Mouse (Mus musculus): ENCODE data around the gene D330020A13Rik. TPM values are rescaled to one million over a fixed set of nuclear protein-coding genes. Genes with fewer than 3 reads are reported as not detected.

The D330020A13Rik gene
- polyA plus RNA-seq (2015; fragmentation: Nextera tagmentation; extraction: Ambion mirVana), result not detected in 2 replicates

DNA sequence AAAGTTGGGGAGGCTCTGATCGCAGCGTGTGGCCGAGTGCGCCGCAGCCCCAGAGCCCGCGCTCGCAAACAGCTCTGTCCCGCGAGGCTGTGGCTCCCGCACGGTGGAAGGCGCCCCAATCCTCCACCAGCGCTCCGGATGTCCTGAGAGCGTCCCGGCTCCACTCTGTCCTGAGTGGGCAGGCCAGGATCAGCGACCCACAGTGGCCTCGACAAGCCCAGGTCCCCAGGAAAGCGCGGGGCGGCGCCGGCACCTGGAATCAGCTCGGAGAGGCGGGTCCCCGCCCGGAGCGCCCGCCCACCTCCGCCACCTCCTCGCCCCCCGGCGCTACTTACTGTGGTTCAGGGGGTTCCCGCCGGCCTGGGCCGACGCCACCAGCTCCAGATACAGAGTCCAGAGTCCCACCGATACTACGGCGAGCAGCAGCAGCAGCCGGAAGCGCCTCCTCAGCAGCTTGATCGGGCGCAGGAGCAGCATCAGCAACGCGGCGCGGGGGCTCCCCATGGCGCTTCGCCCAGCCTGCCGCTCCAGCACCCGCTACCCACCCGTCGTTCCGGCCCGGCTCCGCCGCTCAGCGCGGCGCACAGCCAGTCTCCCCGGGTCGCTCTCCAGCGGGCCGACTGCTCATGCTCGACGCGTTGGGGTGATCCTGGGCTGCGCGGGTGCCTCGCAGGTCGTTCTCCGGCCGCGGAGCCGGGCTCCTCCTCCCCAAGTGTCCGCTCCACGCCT lies at the start of gene D330020A13Rik, which contains the start of gene B4galnt3:
Gene D330020A13Rik (plus strand): TSS at position 309 of the 729 bp plus-strand sequence.
Gene B4galnt3 (minus strand): TSS at position 504 of the 729 bp plus-strand sequence.
- peak; percentile 77 for ATAC-seq (ENCODE audit: insufficient read depth, low FRiP score)
- Histone ChIP-seq H3K36me3 (ENCODE audit: control insufficient read depth, insufficient read depth, low read length) (no peaks in the 10 kb centered on the region), H3K9ac (ENCODE audit: low read length) (peak within 1 kb of the TSS; percentile 73), H3K4me3 (replicated peaks; ENCODE audit: low read length) (peak within 1 kb of the TSS; percentile 63), H3K27ac (ENCODE audit: low read length) (peak within 1 kb of the TSS; percentile 11; the same call in 1 of the 2 replicates), H3K4me1 (ENCODE audit: control insufficient read depth, insufficient read depth, low read length) (no peaks in the 10 kb centered on the region), H3K9me3 (replicated peaks; ENCODE audit: control insufficient read depth, low read length) (no peaks in the 10 kb centered on the region), H3K4me2 (ENCODE audit: low read depth, low read length) (peak within 1 kb of the TSS; percentile 96), H3K27me3 (ENCODE audit: control insufficient read depth, insufficient read depth, low read length) (peaks cover 5% of the 10 kb centered on the region; the same call in 1 of the 2 replicates)
- WGBS, result under 1% methylated on average over 78 of the region's 79 CpGs

GRCm38 (mm10) chr6:120246676-120247075 lies 47.5 kb upstream of the D330020A13Rik start:
- H3K9me3 ChIP-seq (replicated peaks; ENCODE audit: control insufficient read depth, low read length), result no peaks in the 10 kb centered on the region
- 0 out of 2 replicates have a peak, but pooled peaks cover 5% of the 10 kb centered on the region for H3K4me1 ChIP-seq (ENCODE audit: control insufficient read depth, insufficient read depth, low read length)
- ATAC-seq (ENCODE audit: insufficient read depth, low FRiP score), result no peak
- no peak overlapping the region for H3K9ac ChIP-seq (ENCODE audit: low read length)
- WGBS, result 76% methylated on average over 5 of the region's 5 CpGs
- H3K27me3 ChIP-seq (ENCODE audit: control insufficient read depth, insufficient read depth, low read length), result no peaks in the 10 kb centered on the region
- H3K36me3 ChIP-seq (ENCODE audit: control insufficient read depth, insufficient read depth, low read length), result no peaks in the 10 kb centered on the region
- H3K27ac ChIP-seq (ENCODE audit: low read length), result no peak overlapping the region
- no peak overlapping the region for H3K4me3 ChIP-seq (replicated peaks; ENCODE audit: low read length)
- no peak overlapping the region for H3K4me2 ChIP-seq (ENCODE audit: low read depth, low read length)

GRCm38 (mm10) chr6:120249831-120250230 lies 44.3 kb upstream of the D330020A13Rik start:
- Histone ChIP-seq H3K9ac (ENCODE audit: low read length) (no peak overlapping the region), H3K27ac (ENCODE audit: low read length) (no peak overlapping the region), H3K9me3 (replicated peaks; ENCODE audit: control insufficient read depth, low read length) (no peaks in the 10 kb centered on the region), H3K4me3 (replicated peaks; ENCODE audit: low read length) (no peak overlapping the region), H3K4me1 (ENCODE audit: control insufficient read depth, insufficient read depth, low read length) (peaks cover under 1% of the 10 kb centered on the region; the same call in 1 of the 2 replicates), H3K4me2 (ENCODE audit: low read depth, low read length) (no peak overlapping the region), H3K27me3 (ENCODE audit: control insufficient read depth, insufficient read depth, low read length) (no peaks in the 10 kb centered on the region), H3K36me3 (ENCODE audit: control insufficient read depth, insufficient read depth, low read length) (no peaks in the 10 kb centered on the region)
- 69% methylated on average over 5 of the region's 5 CpGs for WGBS
- ATAC-seq (ENCODE audit: insufficient read depth, low FRiP score), result no peak

DNA sequence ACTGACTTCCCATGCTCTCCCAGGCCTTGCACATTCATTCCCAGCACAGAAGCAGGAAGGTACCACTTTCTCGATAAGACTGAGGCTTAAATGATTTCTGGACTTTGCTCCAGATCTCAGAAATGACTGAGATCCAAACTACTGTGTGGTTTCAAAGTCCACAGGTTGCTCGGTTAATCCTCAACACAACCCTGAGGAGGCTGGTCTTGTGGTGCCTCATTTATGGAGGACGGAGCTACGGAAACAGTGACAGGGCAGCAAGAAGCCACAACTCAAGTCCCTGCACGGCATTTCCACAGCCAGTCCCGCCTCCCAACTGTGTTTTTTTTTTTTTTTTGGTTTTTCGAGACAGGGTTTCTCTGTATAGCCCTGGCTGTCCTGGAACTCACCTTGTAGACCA lies 43.2 kb upstream of the D330020A13Rik start:
- Histone ChIP-seq H3K4me1 (ENCODE audit: control insufficient read depth, insufficient read depth, low read length) (peaks cover 5% of the 10 kb centered on the region; the same call in 1 of the 2 replicates), H3K27ac (ENCODE audit: low read length) (no peak overlapping the region), H3K4me2 (ENCODE audit: low read depth, low read length) (no peak overlapping the region), H3K27me3 (ENCODE audit: control insufficient read depth, insufficient read depth, low read length) (no peaks in the 10 kb centered on the region), H3K9me3 (replicated peaks; ENCODE audit: control insufficient read depth, low read length) (no peaks in the 10 kb centered on the region), H3K4me3 (replicated peaks; ENCODE audit: low read length) (no peak overlapping the region), H3K9ac (ENCODE audit: low read length) (no peak overlapping the region), H3K36me3 (ENCODE audit: control insufficient read depth, insufficient read depth, low read length) (no peaks in the 10 kb centered on the region)
- peak; percentile 65 for ATAC-seq (ENCODE audit: insufficient read depth, low FRiP score)
- 72% methylated on average over 7 of the region's 7 CpGs for WGBS

GRCm38 (mm10) chr6:120252741-120253140 lies 41.4 kb upstream of the D330020A13Rik start:
- Histone ChIP-seq H3K4me1 (ENCODE audit: control insufficient read depth, insufficient read depth, low read length) (peaks cover 5% of the 10 kb centered on the region; the same call in 1 of the 2 replicates), H3K27ac (ENCODE audit: low read length) (no peak overlapping the region), H3K4me2 (ENCODE audit: low read depth, low read length) (no peak overlapping the region), H3K9ac (ENCODE audit: low read length) (no peak overlapping the region), H3K9me3 (replicated peaks; ENCODE audit: control insufficient read depth, low read length) (no peaks in the 10 kb centered on the region), H3K4me3 (replicated peaks; ENCODE audit: low read length) (no peak overlapping the region), H3K36me3 (ENCODE audit: control insufficient read depth, insufficient read depth, low read length) (no peaks in the 10 kb centered on the region), H3K27me3 (ENCODE audit: control insufficient read depth, insufficient read depth, low read length) (no peaks in the 10 kb centered on the region)
- WGBS, result 88% methylated on average over 2 of the region's 2 CpGs
- no peak for ATAC-seq (ENCODE audit: insufficient read depth, low FRiP score)

GRCm38 (mm10) chr6:120254640-120255039 lies 39.5 kb upstream of the D330020A13Rik start:
- Histone ChIP-seq H3K9ac (ENCODE audit: low read length) (no peak overlapping the region), H3K4me3 (replicated peaks; ENCODE audit: low read length) (no peak overlapping the region), H3K27me3 (ENCODE audit: control insufficient read depth, insufficient read depth, low read length) (no peaks in the 10 kb centered on the region), H3K27ac (ENCODE audit: low read length) (peak overlapping the region; percentile 29; the same call in 1 of the 2 replicates), H3K36me3 (ENCODE audit: control insufficient read depth, insufficient read depth, low read length) (no peaks in the 10 kb centered on the region), H3K4me2 (ENCODE audit: low read depth, low read length) (no peak overlapping the region), H3K4me1 (ENCODE audit: control insufficient read depth, insufficient read depth, low read length) (peaks cover 5% of the 10 kb centered on the region; the same call in 1 of the 2 replicates), H3K9me3 (replicated peaks; ENCODE audit: control insufficient read depth, low read length) (no peaks in the 10 kb centered on the region)
- WGBS, result 32% methylated on average over 4 of the region's 4 CpGs
- ATAC-seq (ENCODE audit: insufficient read depth, low FRiP score), result peak; percentile 41; the same call in 1 of the 2 replicates

GRCm38 (mm10) chr6:120255144-120255543 lies 39.0 kb upstream of the D330020A13Rik start:
- ATAC-seq (ENCODE audit: insufficient read depth, low FRiP score), result no peak
- no peaks in the 10 kb centered on the region for H3K36me3 ChIP-seq (ENCODE audit: control insufficient read depth, insufficient read depth, low read length)
- no peak overlapping the region for H3K4me3 ChIP-seq (replicated peaks; ENCODE audit: low read length)
- H3K4me1 ChIP-seq (ENCODE audit: control insufficient read depth, insufficient read depth, low read length), result peaks cover 5% of the 10 kb centered on the region; the same call in 1 of the 2 replicates
- WGBS, result 45% methylated on average over 4 of the region's 4 CpGs
- H3K9me3 ChIP-seq (replicated peaks; ENCODE audit: control insufficient read depth, low read length), result no peaks in the 10 kb centered on the region
- no peaks in the 10 kb centered on the region for H3K27me3 ChIP-seq (ENCODE audit: control insufficient read depth, insufficient read depth, low read length)
- H3K4me2 ChIP-seq (ENCODE audit: low read depth, low read length), result no peak overlapping the region
- no peak overlapping the region for H3K9ac ChIP-seq (ENCODE audit: low read length)
- H3K27ac ChIP-seq (ENCODE audit: low read length), result peak overlapping the region; percentile 29; the same call in 1 of the 2 replicates

- no peak overlapping the region for H3K4me2 ChIP-seq (ENCODE audit: low read depth, low read length)
- no peaks in the 10 kb centered on the region for H3K27me3 ChIP-seq (ENCODE audit: control insufficient read depth, insufficient read depth, low read length)
- H3K27ac ChIP-seq (ENCODE audit: low read length), result 0 out of 2 replicates have a peak overlapping the region, but pooled peaks have one; percentile 29
Observed at GRCm38 (mm10) chr6:120255701-120256100, 38.5 kb upstream of the D330020A13Rik start.

GRCm38 (mm10) chr6:120256431-120256935 lies 37.7 kb upstream of the D330020A13Rik start:
- Histone ChIP-seq H3K9me3 (replicated peaks; ENCODE audit: control insufficient read depth, low read length) (no peaks in the 10 kb centered on the region), H3K36me3 (ENCODE audit: control insufficient read depth, insufficient read depth, low read length) (no peaks in the 10 kb centered on the region), H3K4me3 (replicated peaks; ENCODE audit: low read length) (no peak overlapping the region), H3K27ac (ENCODE audit: low read length) (no peak overlapping the region), H3K4me2 (ENCODE audit: low read depth, low read length) (no peak overlapping the region), H3K27me3 (ENCODE audit: control insufficient read depth, insufficient read depth, low read length) (no peaks in the 10 kb centered on the region), H3K4me1 (ENCODE audit: control insufficient read depth, insufficient read depth, low read length) (peaks cover 5% of the 10 kb centered on the region; the same call in 1 of the 2 replicates), H3K9ac (ENCODE audit: low read length) (no peak overlapping the region)
- ATAC-seq (ENCODE audit: insufficient read depth, low FRiP score), result no peak
- WGBS, result 65% methylated on average over 5 of the region's 5 CpGs

More at GRCm38 (mm10) chr6:120255701-120256100, 38.5 kb upstream of the D330020A13Rik start:
- no peak overlapping the region for H3K4me3 ChIP-seq (replicated peaks; ENCODE audit: low read length)
- peaks cover 5% of the 10 kb centered on the region; the same call in 1 of the 2 replicates for H3K4me1 ChIP-seq (ENCODE audit: control insufficient read depth, insufficient read depth, low read length)
- no peak overlapping the region for H3K9ac ChIP-seq (ENCODE audit: low read length)
- no peaks in the 10 kb centered on the region for H3K9me3 ChIP-seq (replicated peaks; ENCODE audit: control insufficient read depth, low read length)
- WGBS, result 79% methylated on average over 12 of the region's 12 CpGs
- no peaks in the 10 kb centered on the region for H3K36me3 ChIP-seq (ENCODE audit: control insufficient read depth, insufficient read depth, low read length)
- no peak for ATAC-seq (ENCODE audit: insufficient read depth, low FRiP score)

Data from stomach, embryonic 16.5 days (tissue).